Mouse (Mus musculus): Measurements from ENCODE around the gene Sprr1b.
"Not testable (repeated sequence)": the region's sequence is repeated elsewhere in the genome, so short reads cannot be mapped to it uniquely, and the experiment has no call there.

Sprr1b gene

GRCm38 (mm10) chr3:92438689-92439088, at the start of gene Sprr1b:
TSS of gene Sprr1b (minus strand) at chr3:92438789.
- DNase-seq (ENCODE audit: low spot score), result no peak

DNA sequence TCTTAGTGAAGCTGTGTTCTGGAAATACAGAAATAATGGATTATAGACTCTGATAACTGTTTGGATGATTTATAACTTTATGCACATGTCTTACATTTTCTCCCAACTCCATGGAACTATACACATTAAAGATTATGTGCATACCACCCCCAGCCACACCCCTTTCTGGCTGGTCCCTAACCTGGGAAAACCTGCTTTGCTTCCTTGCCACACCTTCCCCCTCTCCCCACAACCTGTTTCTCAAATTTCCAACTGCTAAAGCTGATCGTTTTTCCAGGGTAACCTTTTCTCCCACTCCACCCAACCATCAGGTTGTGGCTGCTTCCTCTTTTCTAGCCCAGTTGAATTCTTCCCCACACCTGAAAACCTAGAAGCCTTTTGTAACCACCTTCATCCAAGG, 47.7 kb upstream of the Sprr1b start:
- no peak for DNase-seq (ENCODE audit: low spot score)

GRCm38 (mm10) chr3:92485863-92486262, 47.3 kb upstream of the Sprr1b start, which contains the start of gene Sprr1a:
TSS of gene Sprr1a (minus strand) at chr3:92485895.
- no peak for DNase-seq (ENCODE audit: low spot score)

GRCm38 (mm10) chr3:92481249-92481648, 42.7 kb upstream of the Sprr1b start:
- not testable (repeated sequence) for DNase-seq (ENCODE audit: low spot score)

DNA sequence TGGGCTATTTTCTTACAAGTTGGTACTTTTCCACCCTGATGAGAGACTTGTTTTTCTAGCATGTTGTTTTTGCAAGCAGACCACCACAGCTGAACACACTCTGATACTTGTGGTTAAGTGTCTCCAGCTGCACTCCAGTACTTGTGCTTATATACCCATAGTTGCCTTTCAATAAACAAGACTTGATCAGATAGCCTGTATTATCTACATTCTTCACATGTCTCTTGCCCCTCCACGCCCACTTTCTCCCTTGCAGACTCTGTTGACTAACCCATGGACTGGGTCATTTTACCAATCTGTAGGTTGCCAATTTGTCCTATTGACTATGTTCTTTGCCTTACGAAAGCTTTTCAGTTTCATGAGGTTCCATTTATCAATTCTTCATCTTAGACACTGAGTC, 31.5 kb upstream of the Sprr1b start:
- DNase-seq (ENCODE audit: low spot score), result no peak

DNA sequence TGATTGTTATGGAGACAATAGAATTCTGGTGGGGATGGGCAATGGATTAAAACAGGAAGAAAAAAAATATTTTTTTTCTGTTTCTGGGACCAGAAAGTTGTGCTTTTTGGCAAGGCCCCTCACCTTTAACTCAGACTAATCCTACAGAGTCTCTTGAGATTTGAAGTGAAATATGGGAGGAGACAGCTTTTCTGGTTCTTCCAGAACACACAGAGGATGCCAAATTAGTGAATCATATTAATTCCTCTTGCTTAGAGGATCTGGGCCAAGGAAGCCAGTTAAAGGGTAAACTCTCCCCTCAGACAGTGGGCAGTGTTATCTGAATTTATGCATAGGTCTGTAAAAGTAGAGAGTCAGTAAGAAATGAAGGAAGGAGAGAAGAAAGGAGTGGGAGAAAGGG, 28.8 kb upstream of the Sprr1b start:
- DNase-seq (ENCODE audit: low spot score), result no peak

DNA sequence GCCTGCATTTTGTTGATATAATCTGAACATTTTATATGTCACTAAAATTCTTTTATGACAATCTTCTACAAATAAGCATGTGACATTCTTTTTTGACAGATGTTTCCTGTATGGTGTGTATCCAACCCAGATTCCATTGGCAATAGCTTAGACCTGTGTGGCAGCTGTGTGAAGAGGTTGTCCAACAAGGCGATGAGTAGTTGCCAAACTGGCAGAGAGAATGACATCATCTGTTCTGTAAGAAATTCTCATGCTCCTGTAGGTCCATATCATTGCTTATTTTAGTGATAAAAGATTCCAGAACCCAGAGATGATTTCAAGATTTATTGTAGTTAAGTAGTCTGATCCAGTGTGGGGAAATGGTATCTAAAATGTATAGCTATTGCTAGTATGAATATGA, 28.0 kb upstream of the Sprr1b start:
- no peak for DNase-seq (ENCODE audit: low spot score)

- DNase-seq (ENCODE audit: low spot score), result no peak
Observed at GRCm38 (mm10) chr3:92458620-92459019, 20.0 kb upstream of the Sprr1b start, which contains the start of gene Sprr3. TSS of gene Sprr3 (minus strand) at chr3:92458720.

- no peak for DNase-seq (ENCODE audit: low spot score)
Observed at GRCm38 (mm10) chr3:92455151-92455550, 16.6 kb upstream of the Sprr1b start.

DNA sequence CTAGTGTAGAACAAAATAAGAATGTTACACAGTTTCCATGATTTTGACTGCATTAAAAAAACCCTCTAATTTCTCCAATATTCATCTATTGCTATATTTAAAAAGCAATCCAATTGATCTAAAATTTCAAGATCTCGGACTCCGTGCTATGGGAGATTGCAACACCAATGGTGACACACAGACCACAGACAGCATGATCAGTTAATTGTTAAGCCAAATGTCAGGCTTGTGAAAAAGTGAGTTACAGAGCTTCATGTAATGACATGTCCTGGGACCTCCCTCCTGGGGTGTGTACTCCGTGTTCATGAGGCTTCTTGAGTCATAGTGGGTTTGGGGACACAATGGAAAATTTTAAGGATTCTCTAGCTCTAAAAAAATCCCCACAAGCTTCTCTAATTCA, 1.6 kb upstream of the Sprr1b start:
- no peak for DNase-seq (ENCODE audit: low spot score)

- no peak for DNase-seq (ENCODE audit: low spot score)
Observed at GRCm38 (mm10) chr3:92432282-92432681, 6.3 kb downstream of the Sprr1b start, which contains the start of gene Sprr2k. TSS of gene Sprr2k (plus strand) at chr3:92432582.

- no peak for DNase-seq (ENCODE audit: low spot score)
Observed at GRCm38 (mm10) chr3:92429323-92429722, 9.3 kb downstream of the Sprr1b start, which contains the start of gene Gm9774. TSS of gene Gm9774 (minus strand) at chr3:92429423.

DNA sequence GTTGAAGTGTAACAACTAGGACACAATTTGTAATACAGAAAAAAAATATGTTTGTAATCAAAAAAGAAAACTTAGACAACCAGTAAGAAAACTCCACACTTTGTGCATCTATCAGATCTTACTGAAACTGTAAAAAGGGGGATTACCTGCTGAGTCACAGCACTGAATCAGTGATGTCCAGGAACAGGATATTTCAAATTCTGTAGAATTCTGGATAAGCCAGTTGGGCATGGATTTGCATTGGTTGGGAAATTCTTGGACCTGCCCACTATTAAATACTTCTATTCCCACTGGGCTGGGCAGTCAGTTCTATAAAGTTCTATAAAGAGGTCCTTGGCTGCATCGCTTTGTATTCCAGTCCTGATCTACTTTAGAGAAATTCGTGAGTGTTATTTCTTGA, 20.8 kb downstream of the Sprr1b start, which contains the start of gene Sprr2j-ps:
Gene Sprr2j-ps, plus strand, starts transcription at position 301 of the 400 bp plus-strand sequence.
- no peak for DNase-seq (ENCODE audit: low spot score)

DNA sequence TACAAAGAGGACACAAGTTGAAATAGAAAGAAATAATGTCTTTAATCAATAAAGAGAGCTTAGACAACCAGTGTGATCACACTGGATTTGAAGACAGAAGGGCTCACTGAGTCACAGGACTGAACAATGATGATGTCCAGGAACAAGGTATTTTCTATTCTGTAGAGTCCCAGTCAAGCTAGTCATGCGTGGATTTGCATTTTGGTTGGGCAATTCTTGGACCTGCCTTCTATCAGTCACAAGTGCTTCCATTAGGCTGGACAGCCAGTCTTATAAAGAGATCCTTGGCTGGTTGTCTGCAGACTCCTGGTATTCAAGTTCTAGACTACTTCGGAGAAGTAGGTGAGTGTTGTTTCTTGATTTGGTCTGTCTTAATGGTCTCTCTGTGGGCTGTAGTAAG, 30.9 kb downstream of the Sprr1b start, which contains the start of gene Sprr2i:
Gene Sprr2i, plus strand, starts transcription at position 301 of the 400 bp plus-strand sequence.
- DNase-seq (ENCODE audit: low spot score), result no peak

DNA sequence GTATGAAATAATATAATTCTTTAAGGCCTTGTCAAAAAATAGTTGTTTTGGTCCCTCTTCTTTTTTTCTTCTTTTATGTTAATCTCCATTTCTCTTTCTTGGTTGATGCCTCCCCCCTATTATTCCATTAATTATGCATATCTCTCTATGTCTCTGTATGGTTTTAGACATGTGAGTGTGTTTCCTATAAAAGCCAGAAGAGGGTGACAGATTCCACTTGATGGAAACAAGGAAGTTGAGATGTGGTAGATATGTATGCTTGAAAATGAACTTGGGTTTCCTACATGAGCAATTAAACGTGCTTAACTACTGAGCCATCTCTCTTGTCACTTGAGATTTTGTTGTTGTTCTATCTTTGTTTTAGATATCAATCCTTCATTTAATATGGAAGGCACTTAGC, 44.3 kb downstream of the Sprr1b start:
- no peak for DNase-seq (ENCODE audit: low spot score)
